ENCODE assay signal across 26 mouse cellular contexts in genomic region chr1:183987711-183988245, GRCm38 (mm10). TPM values are rescaled to one million over a fixed set of nuclear protein-coding genes. Genes with fewer than 3 reads are reported as not detected.
DNase-seq lines count a peak whose midpoint lies in the region; ATAC-seq and TF ChIP-seq lines count a peak whose summit lies in the region.
"Had no signal": no experiment of that assay in that cellular context is flagged by ENCODE, and none has a peak within 500 bp of the region (broad histone marks: within the 10 kb centered on the region; RNA-seq: fewer than 3 reads in every experiment).

No protein-coding gene starts in this region.

- no peaks in the 10 kb centered on the region for H3K4me1 ChIP-seq in forebrain, embryonic 12.5 days
- H3K4me1 ChIP-seq: embryonic facial prominence, embryonic 12.5 days; limb, embryonic 13.5 days; liver, embryonic 12.5 days; midbrain, embryonic 12.5 days had no signal

- H3K79me2 ChIP-seq in C2C12 (ENCODE audit: control insufficient read depth, insufficient read depth) (no peaks in the 10 kb centered on the region), myocyte (ENCODE audit: control insufficient read depth, insufficient read depth) (no peaks in the 10 kb centered on the region)

- no peak for TF ChIP-seq POLR2A in myocyte (IDR thresholded peaks at IDR 0.05; ENCODE audit: insufficient read length, low read depth)

- H3K27me3 ChIP-seq in C2C12 (ENCODE audit: control insufficient read depth, insufficient read depth, insufficient read length) (no peaks in the 10 kb centered on the region), myocyte (ENCODE audit: control insufficient read depth, insufficient read depth, insufficient read length) (no peaks in the 10 kb centered on the region)
- no peaks in the 10 kb centered on the region for H3K27me3 ChIP-seq in forebrain, embryonic 12.5 days
- H3K27me3 ChIP-seq: embryonic facial prominence, embryonic 12.5 days; heart, embryonic 12.5 days; limb, embryonic 13.5 days; liver, embryonic 12.5 days; midbrain, embryonic 12.5 days; Patski had no signal

- H3K36me3 ChIP-seq in C2C12 (ENCODE audit: control insufficient read depth, insufficient read depth) (no peaks in the 10 kb centered on the region), myocyte (ENCODE audit: control insufficient read depth, insufficient read depth) (no peaks in the 10 kb centered on the region)
- no peaks in the 10 kb centered on the region for H3K36me3 ChIP-seq in forebrain, embryonic 12.5 days (replicated peaks)
- H3K36me3 ChIP-seq: embryonic facial prominence, embryonic 12.5 days; heart, embryonic 12.5 days; limb, embryonic 13.5 days; liver, embryonic 12.5 days; midbrain, embryonic 12.5 days had no signal

- no peak overlapping the region for H3K9ac ChIP-seq in forebrain, embryonic 12.5 days
- H3K9ac ChIP-seq: embryonic facial prominence, embryonic 12.5 days; heart, embryonic 12.5 days; limb, embryonic 13.5 days; liver, embryonic 12.5 days; midbrain, embryonic 12.5 days had no signal

- H3K79me3 ChIP-seq in C2C12 (ENCODE audit: low read depth), result no peaks in the 10 kb centered on the region

- WGBS in forebrain, embryonic 12.5 days, result 96% methylated on average over 7 of the region's 7 CpGs

- no peak for TF ChIP-seq CTCF in C2C12 (IDR thresholded peaks at IDR 0.05; ENCODE audit: control insufficient read depth, insufficient read depth, insufficient read length)

- H3K9me3 ChIP-seq in forebrain, embryonic 12.5 days, result no peaks in the 10 kb centered on the region
- H3K9me3 ChIP-seq: embryonic facial prominence, embryonic 12.5 days; heart, embryonic 12.5 days; limb, embryonic 13.5 days; liver, embryonic 12.5 days; midbrain, embryonic 12.5 days had no signal

- intact Hi-C loops in heart, postnatal 36 days (cut with DNase I), result no loop called here

- H3K4me2 ChIP-seq in myocyte (ENCODE audit: low read depth), result no peak overlapping the region
- H3K4me2 ChIP-seq in forebrain, embryonic 12.5 days, result no peak overlapping the region
- H3K4me2 ChIP-seq: embryonic facial prominence, embryonic 12.5 days; heart, embryonic 12.5 days; limb, embryonic 13.5 days; liver, embryonic 12.5 days; midbrain, embryonic 12.5 days had no signal

- DNase-seq in CD8-positive naive resting alpha-beta T cell, adult 2 months (ENCODE audit: low read depth in 2 of 2, low spot score in 2 of 2), result peak; percentile 55 to 65
- DNase-seq in thymus, postnatal 14 days, result peak; percentile 58
- no peak for DNase-seq in cerebellum, postnatal 25 days
- DNase-seq in kidney, adult 18-20 months, result no peak
- no peak for DNase-seq in heart, postnatal 36 days
- DNase-seq: adrenal gland, adult 8-10 months; B cell, adult 2 months; cerebellum, adult 18-20 months; cerebellum, postnatal 14 days; heart, postnatal 10 days; kidney, adult 11 months; lung, adult 18-20 months; lung, postnatal 14 days; right cerebral cortex, postnatal 4 days had no signal

- no peak overlapping the region for H3K4me3 ChIP-seq in C2C12 (ENCODE audit: insufficient read depth, poor library complexity, severe bottlenecking)
- no peak overlapping the region for H3K4me3 ChIP-seq in myocyte
- H3K4me3 ChIP-seq in forebrain, embryonic 12.5 days (replicated peaks), result no peak overlapping the region
- H3K4me3 ChIP-seq: embryonic facial prominence, embryonic 12.5 days; heart, embryonic 12.5 days; limb, embryonic 13.5 days; liver, embryonic 12.5 days; midbrain, embryonic 12.5 days had no signal

- no peak overlapping the region for H3ac ChIP-seq in C2C12 (ENCODE audit: control insufficient read depth, insufficient read length, low read depth)
- H3ac ChIP-seq in myocyte (ENCODE audit: control insufficient read depth, insufficient read length), result no peak overlapping the region

- no peak for ATAC-seq in forebrain, embryonic 12.5 days (ENCODE audit: low FRiP score)
- ATAC-seq: hindbrain, postnatal 0 days; liver, embryonic 12.5 days; Patski had no signal

- H3K27ac ChIP-seq in forebrain, embryonic 12.5 days, result no peak overlapping the region
- H3K27ac ChIP-seq: embryonic facial prominence, embryonic 12.5 days; hindbrain, postnatal 0 days; kidney, postnatal 0 days; limb, embryonic 13.5 days; liver, embryonic 12.5 days; midbrain, embryonic 12.5 days had no signal

TF ChIP-seq in C2C12, 6 proteins besides CTCF, POLR2A, EP300 and RAD21:
- peak; percentile 38 for TF ChIP-seq USF1 (IDR thresholded peaks at IDR 0.05; ENCODE audit: low read depth)
- TF ChIP-seq CEBPB (IDR thresholded peaks at IDR 0.05; ENCODE audit: low read depth), result no peak
- peak; percentile 27 for TF ChIP-seq MYOD1 (IDR thresholded peaks at IDR 0.05; ENCODE audit: control insufficient read depth, insufficient read length, low read depth)

TF ChIP-seq in myocyte, 11 proteins besides CTCF, POLR2A, EP300 and RAD21:
- no peak for TF ChIP-seq MAX (IDR thresholded peaks at IDR 0.05; ENCODE audit: low read depth)
- TF ChIP-seq E2F4 (IDR thresholded peaks at IDR 0.05; ENCODE audit: insufficient read depth), result no peak
- TF ChIP-seq TCF12 (IDR thresholded peaks at IDR 0.05; ENCODE audit: insufficient read depth, poor library complexity, severe bottlenecking), result no peak
- no peak for TF ChIP-seq USF1 (IDR thresholded peaks at IDR 0.05; ENCODE audit: low read depth)
- no peak for TF ChIP-seq REST (IDR thresholded peaks at IDR 0.05; ENCODE audit: insufficient read depth, insufficient read length)
- TF ChIP-seq MYOD1 (IDR thresholded peaks at IDR 0.05; ENCODE audit: control insufficient read depth in 1 of 3, insufficient read length in 2 of 3, low read depth in 2 of 3), result peak in 2 of 3 experiments; percentile 0 to 38
- 0 out of 2 replicates have a peak, but pooled peaks have one; percentile 21 for TF ChIP-seq CEBPB (IDR thresholded peaks at IDR 0.05; ENCODE audit: insufficient read depth, poor library complexity, severe bottlenecking)
- TF ChIP-seq TCF3 (IDR thresholded peaks at IDR 0.05; ENCODE audit: insufficient read length, low read depth), result no peak
- TF ChIP-seq POLR2AphosphoS2 (IDR thresholded peaks at IDR 0.05; ENCODE audit: insufficient read length, low read depth), result no peak
- no peak for TF ChIP-seq MYOG (IDR thresholded peaks at IDR 0.05; ENCODE audit: control insufficient read depth in 1 of 3, insufficient read depth in 1 of 3, insufficient read length in 2 of 3, low read depth in 2 of 3)

RNA-seq across cellular contexts. Expression of gene Dusp10, which starts 25.3 kb away (rescaled TPM):
- polyA plus RNA-seq in C2C12 (2012; fragmentation: generic; extraction: Trizol) (9.1 TPM), myocyte (2012; fragmentation: generic; extraction: Trizol) (14.6 TPM)
- polyA plus RNA-seq in forebrain, embryonic 12.5 days (2016; fragmentation: Nextera tagmentation; extraction: Ambion mirVana), result 10.2 and 11.4 TPM in 2 replicates
- total RNA-seq in heart, postnatal 36 days (2021), result 1 to 10 TPM; 4.6 to 9.2 TPM

RNA-seq across cellular contexts. Expression of gene 1700056E22Rik, which starts 46.3 kb away (rescaled TPM):
- polyA plus RNA-seq in C2C12 (2012; fragmentation: generic; extraction: Trizol) (0.90 TPM), myocyte (2012; fragmentation: generic; extraction: Trizol) (3.2 TPM)
- polyA plus RNA-seq in forebrain, embryonic 12.5 days (2016; fragmentation: Nextera tagmentation; extraction: Ambion mirVana), result 1.9 and 2.5 TPM in 2 replicates
- total RNA-seq in heart, postnatal 36 days (2021), result 1 to 10 TPM; 1.0 to 1.2 TPM
- total RNA-seq: layer of hippocampus, adult 18-20 months had no signal

Comparison
In these comparisons a context has a peak if more than half of its experiments do, and no peak if none do; other contexts are left out.
1. DNase-seq: peak in CD8-positive naive resting alpha-beta T cell, adult 2 months (2 of 2) and thymus, postnatal 14 days (single experiment); none in cerebellum, postnatal 25 days (0 of 2), kidney, adult 18-20 months (single experiment) and heart, postnatal 36 days (0 of 2).